Mouse (Mus musculus) neural tube, embryonic 15.5 days (tissue): Measurements from ENCODE around the gene Nvl. TPM values are rescaled to one million over a fixed set of nuclear protein-coding genes. Genes with fewer than 3 reads are reported as not detected.

Experiments used
- ATAC-seq: fragments of 200-750 bp; cut with Nextera tagmentation; 2 replicates; pipeline ENCODE4 v1.8.0; 2017; ENCODE audit warnings: mild to moderate bottlenecking, moderate TSS enrichment, moderate library complexity; ENCODE audit not compliant: low FRiP score
- H3K27ac ChIP-seq: fragments of 300-500 bp; sonication (generic); replicated peaks from 2 replicates; pipeline ENCODE4 v1.5.1; 2015; ENCODE audit warnings: mild to moderate bottlenecking, inconsistent platforms
- H3K27me3 ChIP-seq: fragments of 300-500 bp; sonication (generic); replicated peaks from 2 replicates; pipeline ENCODE4 v1.6.1; 2015; ENCODE audit warnings: inconsistent platforms
- H3K36me3 ChIP-seq: fragments of 300-500 bp; sonication (generic); 2 replicates; pipeline ENCODE4 v1.6.1; 2015; ENCODE audit warnings: inconsistent platforms
- H3K4me1 ChIP-seq: fragments of 300-500 bp; sonication (generic); 2 replicates; pipeline ENCODE4 v1.6.1; 2015; ENCODE audit warnings: inconsistent platforms
- H3K4me2 ChIP-seq: fragments of 300-500 bp; sonication (generic); 2 replicates; pipeline ENCODE4 v1.6.1; 2015; ENCODE audit warnings: inconsistent platforms, mild to moderate bottlenecking, moderate library complexity
- H3K4me3 ChIP-seq: fragments of 300-500 bp; sonication (generic); replicated peaks from 2 replicates; pipeline ENCODE4 v1.5.1; 2015; ENCODE audit warnings: mild to moderate bottlenecking, inconsistent platforms
- H3K9ac ChIP-seq: fragments of 300-500 bp; sonication (generic); replicated peaks from 2 replicates; pipeline ENCODE4 v1.6.1; 2015; ENCODE audit warnings: mild to moderate bottlenecking, inconsistent platforms
- H3K9me3 ChIP-seq: fragments of 300-500 bp; sonication (generic); replicated peaks from 2 replicates; pipeline ENCODE4 v1.6.1; 2016; ENCODE audit warnings: inconsistent platforms
- WGBS: fragments of 180-500 bp; shearing (Covaris S2); methylation state at CpG from one replicate; pipeline ENCODE4 v1.1.7; 2015; ENCODE audit warnings: mixed read lengths; 5-methylcytosine and 5-hydroxymethylcytosine counted together
- polyA plus RNA-seq: library from polyadenylated mRNA; unstranded; fragments of >200 nt; fragmentation: Nextera tagmentation; extraction: Ambion mirVana; gene quantifications from 2 replicates; pipeline ENCODE4 v1.2.1, GENCODE M21; 2015

Gene Nvl
- polyA plus RNA-seq, result 38.4 and 45.3 TPM in 2 replicates

- Histone ChIP-seq H3K9ac (peak within 1 kb of the TSS; percentile 77), H3K27me3 (no peaks in the 10 kb centered on the region), H3K4me3 (peak within 1 kb of the TSS; percentile 85), H3K27ac (peak within 1 kb of the TSS; percentile 82), H3K36me3 (peaks cover 18% of the 10 kb centered on the region), H3K4me1 (peaks cover 23% of the 10 kb centered on the region), H3K9me3 (no peaks in the 10 kb centered on the region), H3K4me2 (peak within 1 kb of the TSS; percentile 62)
- ATAC-seq, result peak; percentile 99
- under 1% methylated on average over 52 of the region's 52 CpGs for WGBS
These were observed at the start of gene Nvl, which contains the start of gene Cnih4 for GRCm38 (mm10) chr1:181143950-181144836. Nvl (minus strand) TSS chr1:181144204. Cnih4 (plus strand) TSS chr1:181144693.

DNA sequence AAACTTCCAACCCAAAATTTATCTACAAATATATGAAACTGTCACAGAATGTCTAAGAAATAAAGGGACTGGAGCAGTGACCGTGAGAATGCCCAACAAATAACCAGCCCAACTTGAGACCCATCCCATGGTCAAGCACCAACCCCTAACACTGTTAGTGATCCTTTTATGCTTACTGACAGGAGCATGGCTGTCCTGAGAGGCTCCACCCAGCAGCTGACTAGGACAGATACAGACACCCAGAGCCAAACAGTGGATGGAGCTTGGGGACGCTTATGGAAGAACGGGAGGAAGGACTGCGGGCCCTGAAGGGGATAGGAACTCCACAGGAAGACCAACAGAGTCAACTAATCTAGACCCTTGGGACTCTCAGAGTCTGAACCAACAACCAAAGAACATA lies 44.9 kb upstream of the Nvl start:
- no peak overlapping the region for H3K9ac ChIP-seq
- H3K27me3 ChIP-seq, result no peaks in the 10 kb centered on the region
- H3K4me1 ChIP-seq, result no peaks in the 10 kb centered on the region
- ATAC-seq, result no peak
- H3K4me2 ChIP-seq, result no peak overlapping the region
- 98% methylated on average over 4 of the region's 4 CpGs for WGBS
- no peaks in the 10 kb centered on the region for H3K9me3 ChIP-seq
- peaks cover 69% of the 10 kb centered on the region for H3K36me3 ChIP-seq
- no peak overlapping the region for H3K27ac ChIP-seq
- H3K4me3 ChIP-seq, result no peak overlapping the region

DNA sequence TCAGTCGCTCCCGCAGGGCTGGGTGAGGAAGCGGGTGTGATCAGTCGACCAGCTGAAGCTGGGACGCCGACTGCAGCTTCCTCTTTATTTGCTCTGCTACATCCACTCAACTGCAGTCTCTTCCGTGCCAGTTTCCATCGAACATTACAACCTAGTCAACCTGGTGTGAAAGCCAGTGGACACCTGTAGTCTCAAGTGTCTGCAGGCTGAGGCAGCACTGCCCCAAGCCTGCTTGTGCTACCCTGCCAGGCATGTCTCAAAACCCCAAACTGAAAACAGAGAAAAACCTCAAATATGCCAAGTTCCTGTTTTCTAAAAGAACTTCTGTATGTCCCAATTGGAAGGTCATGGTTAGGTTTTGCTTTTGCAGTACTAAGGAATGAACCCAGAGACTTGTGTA lies 26.2 kb upstream of the Nvl start:
- Histone ChIP-seq H3K9me3 (no peaks in the 10 kb centered on the region), H3K36me3 (peaks cover 43% of the 10 kb centered on the region), H3K27ac (no peak overlapping the region), H3K4me3 (no peak overlapping the region), H3K27me3 (no peaks in the 10 kb centered on the region), H3K9ac (no peak overlapping the region), H3K4me1 (no peaks in the 10 kb centered on the region), H3K4me2 (no peak overlapping the region)
- 84% methylated on average over 8 of the region's 8 CpGs for WGBS
- ATAC-seq, result no peak

DNA sequence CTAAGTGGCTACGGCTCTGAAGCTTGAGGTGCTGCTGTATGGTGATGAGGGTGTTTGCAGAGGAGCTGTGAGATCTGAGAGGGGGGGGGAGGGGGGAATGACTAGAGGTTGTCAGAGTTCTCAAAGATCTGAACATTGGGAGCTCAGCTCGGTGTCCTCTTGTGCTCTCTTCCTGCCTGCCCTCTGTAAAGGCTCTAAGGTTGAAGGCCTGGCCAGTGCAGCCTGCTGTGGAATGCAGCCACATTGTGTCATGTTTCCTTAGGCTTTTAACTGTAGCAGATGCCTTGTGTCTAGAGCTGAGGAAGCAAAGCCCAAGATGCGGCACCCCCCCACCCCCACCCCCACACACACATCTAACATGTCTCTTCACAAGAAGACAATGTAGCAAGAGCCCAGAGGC lies 24.4 kb upstream of the Nvl start:
- Histone ChIP-seq H3K4me3 (no peak overlapping the region), H3K9me3 (no peaks in the 10 kb centered on the region), H3K4me2 (no peak overlapping the region), H3K36me3 (peaks cover 55% of the 10 kb centered on the region), H3K9ac (no peak overlapping the region), H3K27ac (no peak overlapping the region), H3K4me1 (no peaks in the 10 kb centered on the region), H3K27me3 (no peaks in the 10 kb centered on the region)
- ATAC-seq, result no peak
- WGBS, result 81% methylated on average over 3 of the region's 3 CpGs

- H3K4me2 ChIP-seq, result no peak overlapping the region
- no peak overlapping the region for H3K27ac ChIP-seq
- 76% methylated on average over 2 of the region's 2 CpGs for WGBS
- H3K4me1 ChIP-seq, result no peaks in the 10 kb centered on the region
- H3K9ac ChIP-seq, result no peak overlapping the region
- H3K27me3 ChIP-seq, result no peaks in the 10 kb centered on the region
- H3K9me3 ChIP-seq, result no peaks in the 10 kb centered on the region
- ATAC-seq, result no peak
- peaks cover 58% of the 10 kb centered on the region for H3K36me3 ChIP-seq
- no peak overlapping the region for H3K4me3 ChIP-seq
These were observed 23.8 kb upstream of the Nvl start for GRCm38 (mm10) chr1:181167816-181168215.

DNA sequence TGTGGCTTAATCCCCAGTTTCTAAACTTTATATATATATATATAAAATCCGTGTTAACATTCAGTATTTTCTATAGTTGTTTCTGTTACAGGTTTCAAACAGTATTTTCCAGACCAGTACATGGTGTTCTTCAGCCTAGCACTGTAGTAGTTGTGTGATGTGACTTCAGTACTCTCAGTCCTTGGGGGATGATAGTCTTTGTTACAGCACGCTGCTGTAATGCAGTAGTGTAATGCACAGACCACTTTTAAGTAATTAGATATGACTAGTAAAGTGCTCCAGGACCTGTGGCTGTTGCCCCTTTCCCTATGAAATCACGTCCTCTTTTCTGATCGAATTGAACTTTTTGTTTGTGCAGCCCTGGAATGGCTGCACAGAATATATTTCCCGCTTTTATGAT lies 7.5 kb upstream of the Nvl start:
- Histone ChIP-seq H3K4me2 (peak overlapping the region; percentile 59), H3K27ac (0 out of 2 replicates have a peak overlapping the region, but pooled peaks have one; percentile 89), H3K4me1 (peaks cover 25% of the 10 kb centered on the region), H3K36me3 (peaks cover 9% of the 10 kb centered on the region; the same call in 1 of the 2 replicates), H3K9me3 (no peaks in the 10 kb centered on the region), H3K4me3 (peak overlapping the region; percentile 80), H3K9ac (peak overlapping the region; percentile 90; the same call in 1 of the 2 replicates), H3K27me3 (no peaks in the 10 kb centered on the region)
- WGBS, result 46% methylated on average over 5 of the region's 5 CpGs
- no peak for ATAC-seq

DNA sequence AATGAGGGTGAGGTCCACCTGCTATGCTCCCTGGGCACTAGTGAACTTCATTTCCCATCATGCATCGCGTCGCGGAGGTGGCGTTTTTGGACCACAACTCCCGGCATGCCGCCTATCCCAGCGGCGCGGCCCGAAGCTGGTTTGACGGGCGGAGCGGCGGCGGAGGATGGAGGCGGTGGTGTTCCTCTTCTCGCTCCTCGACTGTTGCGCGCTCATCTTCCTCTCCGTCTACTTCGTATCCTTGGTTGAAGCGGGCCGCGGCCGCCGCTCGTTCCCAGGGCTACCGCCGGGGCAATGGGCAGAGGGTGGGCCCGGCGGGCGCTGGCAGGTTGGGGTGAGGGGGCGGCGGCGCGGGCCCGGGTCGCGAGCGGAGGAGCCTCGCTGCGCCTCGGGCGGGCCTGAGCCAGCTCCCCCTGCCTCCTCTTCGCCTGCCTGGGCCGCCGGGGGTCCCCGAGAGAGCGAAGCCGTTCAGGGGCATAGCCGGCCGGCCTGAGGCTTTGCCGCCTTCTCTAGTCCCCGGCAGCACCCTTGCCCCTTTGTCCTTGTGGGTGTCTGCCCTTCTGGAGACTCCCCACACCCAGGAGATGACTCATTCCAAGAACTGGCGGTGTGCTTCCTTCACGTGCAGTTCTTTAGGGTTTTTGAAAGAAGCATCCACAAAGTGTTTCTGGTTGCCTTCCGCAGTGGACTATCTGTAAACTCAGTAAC lies 7.0 kb upstream of the Nvl start:
- peak; percentile 91 for ATAC-seq
- H3K27ac ChIP-seq, result peak overlapping the region; percentile 89
- WGBS, result under 1% methylated on average over 59 of the region's 59 CpGs
- peak overlapping the region; percentile 80 for H3K4me3 ChIP-seq
- peaks cover 9% of the 10 kb centered on the region; the same call in 1 of the 2 replicates for H3K36me3 ChIP-seq
- peak overlapping the region; percentile 90 for H3K9ac ChIP-seq
- H3K9me3 ChIP-seq, result no peaks in the 10 kb centered on the region
- H3K27me3 ChIP-seq, result no peaks in the 10 kb centered on the region
- H3K4me2 ChIP-seq, result peak overlapping the region; percentile 59
- H3K4me1 ChIP-seq, result peaks cover 26% of the 10 kb centered on the region

- Histone ChIP-seq H3K4me1 (peaks cover 28% of the 10 kb centered on the region), H3K9ac (no peak overlapping the region; the same call in 1 of the 2 replicates), H3K27ac (peak overlapping the region; percentile 89), H3K36me3 (peaks cover 9% of the 10 kb centered on the region; the same call in 1 of the 2 replicates), H3K27me3 (no peaks in the 10 kb centered on the region), H3K9me3 (no peaks in the 10 kb centered on the region), H3K4me2 (peak overlapping the region; percentile 59; the same call in 1 of the 2 replicates), H3K4me3 (peak overlapping the region; percentile 80; the same call in 1 of the 2 replicates)
- 69% methylated on average over 3 of the region's 3 CpGs for WGBS
- ATAC-seq, result peak; percentile 20; the same call in 1 of the 2 replicates
These were observed 6.4 kb upstream of the Nvl start for GRCm38 (mm10) chr1:181150431-181150826.

DNA sequence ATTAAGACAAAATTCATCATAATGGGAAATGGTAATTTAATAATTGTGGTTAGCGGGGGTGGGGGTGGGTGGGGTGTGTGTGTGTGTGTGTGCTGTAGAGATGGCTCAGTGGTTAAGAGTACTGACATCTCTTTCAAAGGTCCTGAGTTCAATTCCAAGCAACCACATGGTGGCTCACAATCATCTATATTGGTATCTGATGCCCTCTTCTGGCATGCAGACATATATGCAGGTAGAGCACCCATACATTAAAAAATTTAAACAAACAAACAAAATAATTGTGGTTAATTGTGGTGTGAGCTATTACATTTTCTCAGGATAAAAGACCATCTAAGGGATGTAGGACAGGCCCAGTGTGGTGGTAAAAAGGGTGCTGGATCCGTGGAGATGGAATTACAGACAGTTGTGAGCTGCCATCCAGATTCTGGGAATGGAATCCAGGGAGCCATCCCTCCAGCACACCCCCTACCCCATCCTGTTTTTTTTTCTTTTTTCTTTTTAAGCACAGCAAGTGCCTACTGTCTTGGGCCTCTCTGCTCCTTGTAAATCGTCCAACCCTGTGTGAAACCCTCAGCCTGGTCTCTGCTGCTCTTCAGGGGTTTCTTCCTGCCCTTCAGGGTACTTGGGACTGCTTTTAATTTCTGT lies 5.5 kb upstream of the Nvl start:
- no peak for ATAC-seq
- peaks cover 7% of the 10 kb centered on the region; the same call in 1 of the 2 replicates for H3K36me3 ChIP-seq
- no peak overlapping the region for H3K4me2 ChIP-seq
- H3K4me1 ChIP-seq, result peaks cover 36% of the 10 kb centered on the region
- no peak overlapping the region for H3K27ac ChIP-seq
- no peaks in the 10 kb centered on the region for H3K9me3 ChIP-seq
- WGBS, result 83% methylated on average over 3 of the region's 3 CpGs
- no peak overlapping the region for H3K4me3 ChIP-seq
- no peaks in the 10 kb centered on the region for H3K27me3 ChIP-seq
- H3K9ac ChIP-seq, result no peak overlapping the region

DNA sequence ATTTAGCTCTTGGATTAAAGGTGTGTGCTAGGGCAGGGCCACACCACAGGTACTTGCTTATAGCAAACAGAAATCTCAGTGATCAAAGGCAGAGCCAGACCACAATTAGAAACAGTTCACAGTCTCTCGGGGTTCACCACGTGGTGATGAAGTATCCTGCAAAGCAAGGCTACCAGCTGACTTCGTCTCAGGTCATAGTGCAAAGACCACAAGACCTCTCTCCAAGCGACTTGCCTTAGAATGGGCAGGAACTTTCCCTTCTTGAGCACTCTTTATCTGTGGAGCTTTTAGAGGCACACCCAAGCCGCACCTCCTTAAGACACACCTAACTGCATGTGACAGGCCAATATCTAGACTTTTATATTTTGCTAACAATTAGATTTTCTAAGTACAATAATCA lies 4.5 kb upstream of the Nvl start:
- Histone ChIP-seq H3K27ac (no peak overlapping the region; the same call in 1 of the 2 replicates), H3K4me1 (peaks cover 31% of the 10 kb centered on the region), H3K4me3 (no peak overlapping the region), H3K36me3 (no peaks in the 10 kb centered on the region), H3K4me2 (no peak overlapping the region), H3K9me3 (no peaks in the 10 kb centered on the region), H3K27me3 (no peaks in the 10 kb centered on the region), H3K9ac (no peak overlapping the region)
- no peak for ATAC-seq
- WGBS, result 80% methylated on average over 5 of the region's 5 CpGs

- Histone ChIP-seq H3K9me3 (no peaks in the 10 kb centered on the region), H3K4me3 (no peak overlapping the region), H3K4me2 (no peak overlapping the region), H3K27ac (no peak overlapping the region), H3K9ac (no peak overlapping the region), H3K27me3 (no peaks in the 10 kb centered on the region), H3K4me1 (peaks cover 27% of the 10 kb centered on the region), H3K36me3 (no peaks in the 10 kb centered on the region; the same call in 1 of the 2 replicates)
- ATAC-seq, result no peak
- WGBS, result 96% methylated on average over 2 of the region's 2 CpGs
These were observed 2.2 kb upstream of the Nvl start for GRCm38 (mm10) chr1:181146187-181146586.
